Mouse (Mus musculus): ENCODE data around the gene Pnldc1.

- no peak for TF ChIP-seq POLR2A (IDR thresholded peaks at IDR 0.05; ENCODE audit: insufficient read length, low read depth)
- TF ChIP-seq MYOG (IDR thresholded peaks at IDR 0.05; ENCODE audit: control insufficient read depth in 1 of 3, insufficient read depth in 1 of 3, insufficient read length in 2 of 3, low read depth in 2 of 3) = no peak
- TF ChIP-seq CEBPB (IDR thresholded peaks at IDR 0.05; ENCODE audit: insufficient read depth, poor library complexity, severe bottlenecking) = no peak
- TF ChIP-seq E2F4 (IDR thresholded peaks at IDR 0.05; ENCODE audit: insufficient read depth) = no peak
- no peak for TF ChIP-seq TCF3 (IDR thresholded peaks at IDR 0.05; ENCODE audit: insufficient read length, low read depth)
- no peak for TF ChIP-seq MAX (IDR thresholded peaks at IDR 0.05; ENCODE audit: low read depth)
Observed at GRCm38 (mm10) chr17:12875734-12876133, 34.3 kb downstream of the Pnldc1 start, which contains the start of gene Mrgprh.

Data from myocyte (in vitro differentiated cells).